Mouse (Mus musculus): Measurements from ENCODE around the gene Zfp831. TPM values are rescaled to one million over a fixed set of nuclear protein-coding genes. Genes with fewer than 3 reads are reported as not detected.

Zfp831 gene
- polyA plus RNA-seq, 1 experiment: 0.09 TPM

DNA sequence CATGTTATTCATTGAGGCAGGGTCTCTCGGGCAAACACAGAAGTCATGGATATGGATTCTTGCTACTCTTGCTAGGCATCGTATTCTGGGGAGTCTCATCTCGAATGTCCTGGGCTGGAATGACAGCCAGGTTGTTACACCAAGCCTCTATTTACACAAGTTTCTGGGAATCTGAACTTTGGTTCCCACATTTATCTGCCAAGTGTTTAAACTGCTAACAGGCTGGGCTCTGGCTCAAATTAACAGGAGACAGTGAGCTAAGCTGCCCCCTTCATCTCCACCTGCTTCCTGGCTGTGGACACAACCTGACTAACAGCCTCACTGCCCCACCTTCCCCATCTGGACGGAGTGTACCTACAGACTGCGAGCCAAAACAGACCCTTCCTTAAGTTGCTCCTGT is 88.6 kb downstream of the Zfp831 start:
- TF ChIP-seq POLR2A (IDR thresholded peaks at IDR 0.05; ENCODE audit: control insufficient read depth, low read depth, low read length) (no peak), CTCF (IDR thresholded peaks at IDR 0.05; ENCODE audit: control insufficient read depth, insufficient read depth, insufficient replicate concordance, low read depth, low read length) (no peak)
- H3K36me3 ChIP-seq (ENCODE audit: control insufficient read depth, insufficient read depth, low read length): no peaks in the 10 kb centered on the region
- no peaks in the 10 kb centered on the region for H3K4me1 ChIP-seq (ENCODE audit: control insufficient read depth, insufficient read depth, low read length)
- H3K27me3 ChIP-seq (ENCODE audit: control insufficient read depth, insufficient read depth, low read length): no peaks in the 10 kb centered on the region
- no peak overlapping the region for H3K4me3 ChIP-seq (ENCODE audit: control insufficient read depth, low read depth, low read length)
- H3K27ac ChIP-seq (ENCODE audit: control insufficient read depth, insufficient read depth, low read depth, low read length): no peak overlapping the region

DNA sequence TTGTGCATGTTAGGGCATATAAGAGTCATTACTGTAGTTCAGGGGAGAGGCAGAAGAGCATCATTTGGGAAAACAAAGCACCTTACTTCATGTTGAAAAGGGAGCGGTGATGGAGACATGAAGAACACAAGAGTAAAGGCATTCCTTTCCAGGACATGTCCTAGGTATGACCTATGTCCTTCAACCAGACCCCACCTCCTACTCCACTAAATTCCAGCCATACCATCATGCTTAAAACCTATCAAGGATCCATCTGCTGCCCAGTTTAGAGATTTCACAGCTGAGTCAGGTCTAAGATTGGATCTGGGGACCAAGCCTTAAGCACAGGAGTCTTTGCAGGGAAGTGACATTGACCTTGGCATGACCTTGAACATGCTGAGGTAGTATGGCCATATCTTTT is 91.9 kb downstream of the Zfp831 start:
- no peak overlapping the region for H3K27ac ChIP-seq (ENCODE audit: control insufficient read depth, insufficient read depth, low read depth, low read length)
- H3K4me1 ChIP-seq (ENCODE audit: control insufficient read depth, insufficient read depth, low read length): no peaks in the 10 kb centered on the region

GRCm38 (mm10) chr2:174747182-174747581 is 103.8 kb downstream of the Zfp831 start:
- Histone ChIP-seq H3K4me1 (ENCODE audit: control insufficient read depth, insufficient read depth, low read length) (peaks cover 2% of the 10 kb centered on the region), H3K27ac (ENCODE audit: control insufficient read depth, insufficient read depth, low read depth, low read length) (no peak overlapping the region), H3K36me3 (ENCODE audit: control insufficient read depth, insufficient read depth, low read length) (no peaks in the 10 kb centered on the region), H3K4me3 (ENCODE audit: control insufficient read depth, low read depth, low read length) (no peak overlapping the region), H3K27me3 (ENCODE audit: control insufficient read depth, insufficient read depth, low read length) (no peaks in the 10 kb centered on the region)
- TF ChIP-seq CTCF (IDR thresholded peaks at IDR 0.05; ENCODE audit: control insufficient read depth, insufficient read depth, insufficient replicate concordance, low read depth, low read length) (no peak), POLR2A (IDR thresholded peaks at IDR 0.05; ENCODE audit: control insufficient read depth, low read depth, low read length) (no peak)

More for the DNA sequence above, 91.9 kb downstream of the Zfp831 start:
- Histone ChIP-seq H3K27me3 (ENCODE audit: control insufficient read depth, insufficient read depth, low read length) (no peaks in the 10 kb centered on the region), H3K36me3 (ENCODE audit: control insufficient read depth, insufficient read depth, low read length) (no peaks in the 10 kb centered on the region), H3K4me3 (ENCODE audit: control insufficient read depth, low read depth, low read length) (no peak overlapping the region)
- TF ChIP-seq CTCF (IDR thresholded peaks at IDR 0.05; ENCODE audit: control insufficient read depth, insufficient read depth, insufficient replicate concordance, low read depth, low read length) (no peak), POLR2A (IDR thresholded peaks at IDR 0.05; ENCODE audit: control insufficient read depth, low read depth, low read length) (no peak)

DNA sequence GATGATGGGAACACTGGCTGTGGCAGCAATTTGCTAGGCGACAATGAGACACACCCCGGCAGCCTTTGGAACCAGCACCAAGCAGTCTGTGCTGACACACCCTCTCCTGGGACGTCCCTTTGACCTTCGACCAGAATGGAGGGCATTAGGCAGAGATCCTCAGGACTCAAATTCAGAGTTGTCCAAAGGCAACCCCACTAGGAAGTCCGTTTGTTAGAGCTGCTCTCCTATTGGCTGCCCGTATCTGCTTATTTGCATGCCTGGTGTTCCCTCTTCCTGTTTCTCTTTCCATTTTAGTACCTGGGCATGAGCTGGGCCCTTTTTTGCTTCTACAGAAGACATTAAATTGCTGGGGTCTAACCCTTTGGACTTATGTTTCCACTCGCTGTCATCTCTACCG is 105.0 kb downstream of the Zfp831 start:
- no peaks in the 10 kb centered on the region for H3K36me3 ChIP-seq (ENCODE audit: control insufficient read depth, insufficient read depth, low read length)
- no peak overlapping the region for H3K4me3 ChIP-seq (ENCODE audit: control insufficient read depth, low read depth, low read length)
- peaks cover 2% of the 10 kb centered on the region for H3K4me1 ChIP-seq (ENCODE audit: control insufficient read depth, insufficient read depth, low read length)
- no peak overlapping the region for H3K27ac ChIP-seq (ENCODE audit: control insufficient read depth, insufficient read depth, low read depth, low read length)
- H3K27me3 ChIP-seq (ENCODE audit: control insufficient read depth, insufficient read depth, low read length): no peaks in the 10 kb centered on the region
- TF ChIP-seq CTCF (IDR thresholded peaks at IDR 0.05; ENCODE audit: control insufficient read depth, insufficient read depth, insufficient replicate concordance, low read depth, low read length) (no peak), POLR2A (IDR thresholded peaks at IDR 0.05; ENCODE audit: control insufficient read depth, low read depth, low read length) (no peak)

- Histone ChIP-seq H3K27ac (ENCODE audit: control insufficient read depth, insufficient read depth, low read depth, low read length) (no peak overlapping the region), H3K4me1 (ENCODE audit: control insufficient read depth, insufficient read depth, low read length) (peaks cover 1% of the 10 kb centered on the region)
These were observed 109.9 kb downstream of the Zfp831 start for GRCm38 (mm10) chr2:174753197-174753596.

GRCm38 (mm10) chr2:174754231-174754630 is 110.9 kb downstream of the Zfp831 start:
- Histone ChIP-seq H3K36me3 (ENCODE audit: control insufficient read depth, insufficient read depth, low read length) (no peaks in the 10 kb centered on the region), H3K27me3 (ENCODE audit: control insufficient read depth, insufficient read depth, low read length) (no peaks in the 10 kb centered on the region)
- TF ChIP-seq CTCF (IDR thresholded peaks at IDR 0.05; ENCODE audit: control insufficient read depth, insufficient read depth, insufficient replicate concordance, low read depth, low read length): no peak
- TF ChIP-seq POLR2A (IDR thresholded peaks at IDR 0.05; ENCODE audit: control insufficient read depth, low read depth, low read length): no peak

More at GRCm38 (mm10) chr2:174753197-174753596, 109.9 kb downstream of the Zfp831 start:
- TF ChIP-seq CTCF (IDR thresholded peaks at IDR 0.05; ENCODE audit: control insufficient read depth, insufficient read depth, insufficient replicate concordance, low read depth, low read length): no peak
- no peak for TF ChIP-seq POLR2A (IDR thresholded peaks at IDR 0.05; ENCODE audit: control insufficient read depth, low read depth, low read length)
- Histone ChIP-seq H3K27me3 (ENCODE audit: control insufficient read depth, insufficient read depth, low read length) (no peaks in the 10 kb centered on the region), H3K36me3 (ENCODE audit: control insufficient read depth, insufficient read depth, low read length) (no peaks in the 10 kb centered on the region), H3K4me3 (ENCODE audit: control insufficient read depth, low read depth, low read length) (no peak overlapping the region)

GRCm38 (mm10) chr2:174759189-174759588 is 115.9 kb downstream of the Zfp831 start:
- H3K27me3 ChIP-seq (ENCODE audit: control insufficient read depth, insufficient read depth, low read length): no peaks in the 10 kb centered on the region

More at GRCm38 (mm10) chr2:174754231-174754630, 110.9 kb downstream of the Zfp831 start:
- Histone ChIP-seq H3K4me3 (ENCODE audit: control insufficient read depth, low read depth, low read length) (no peak overlapping the region), H3K27ac (ENCODE audit: control insufficient read depth, insufficient read depth, low read depth, low read length) (no peak overlapping the region), H3K4me1 (ENCODE audit: control insufficient read depth, insufficient read depth, low read length) (no peaks in the 10 kb centered on the region)

More at GRCm38 (mm10) chr2:174759189-174759588, 115.9 kb downstream of the Zfp831 start:
- peaks cover 5% of the 10 kb centered on the region; the same call in 1 of the 2 replicates for H3K4me1 ChIP-seq (ENCODE audit: control insufficient read depth, insufficient read depth, low read length)
- H3K4me3 ChIP-seq (ENCODE audit: control insufficient read depth, low read depth, low read length): no peak overlapping the region
- TF ChIP-seq CTCF (IDR thresholded peaks at IDR 0.05; ENCODE audit: control insufficient read depth, insufficient read depth, insufficient replicate concordance, low read depth, low read length) (no peak), POLR2A (IDR thresholded peaks at IDR 0.05; ENCODE audit: control insufficient read depth, low read depth, low read length) (no peak)
- no peak overlapping the region for H3K27ac ChIP-seq (ENCODE audit: control insufficient read depth, insufficient read depth, low read depth, low read length)
- H3K36me3 ChIP-seq (ENCODE audit: control insufficient read depth, insufficient read depth, low read length): no peaks in the 10 kb centered on the region

Other genes with a start within 250 kb of the Zfp831 start
- gene Nelfcd, start 227.7 kb upstream of the Zfp831 start, polyA plus RNA-seq (2012; rRNA removed): 25.8 and 28.4 TPM in 2 replicates
- gene Ctsz, start 204.5 kb upstream of the Zfp831 start, polyA plus RNA-seq (2012; rRNA removed): 9.3 and 10.2 TPM in 2 replicates
- gene Tubb1, start 192.8 kb upstream of the Zfp831 start, polyA plus RNA-seq (2012; rRNA removed): 0.14 TPM in 1 of 2 replicates, not detected in the other
- gene Atp5e, start 179.4 kb upstream of the Zfp831 start, polyA plus RNA-seq (2012; rRNA removed): 286 and 350 TPM in 2 replicates
- 43.1 and 46.1 TPM in 2 replicates for gene Prelid3b, start 170.5 kb upstream of the Zfp831 start, polyA plus RNA-seq (2012; rRNA removed)
- gene Edn3, start 117.1 kb downstream of the Zfp831 start, polyA plus RNA-seq (2012; rRNA removed): 0.07 and 0.57 TPM in 2 replicates